Mouse (Mus musculus) mature B cell (primary cell): ENCODE measurements around the gene Gm49403.
"Not testable (repeated sequence)": the region's sequence is repeated elsewhere in the genome, so short reads cannot be mapped to it uniquely, and the experiment has no call there.

Experiments used
- in situ Hi-C: fragments of 300-500 bp; cut with MboI; formaldehyde crosslinking; loops from 2 replicates; pipeline ENCODE4 v1.14.3; 2019

Gene Gm49403

GRCm38 (mm10) chr19:8871267-8872186 is 12.2 kb upstream of the Gm49403 start, which contains the start of gene Ubxn1:
Ubxn1 (plus strand) TSS chr19:8871496.
- in situ Hi-C loops = no loop called here

DNA sequence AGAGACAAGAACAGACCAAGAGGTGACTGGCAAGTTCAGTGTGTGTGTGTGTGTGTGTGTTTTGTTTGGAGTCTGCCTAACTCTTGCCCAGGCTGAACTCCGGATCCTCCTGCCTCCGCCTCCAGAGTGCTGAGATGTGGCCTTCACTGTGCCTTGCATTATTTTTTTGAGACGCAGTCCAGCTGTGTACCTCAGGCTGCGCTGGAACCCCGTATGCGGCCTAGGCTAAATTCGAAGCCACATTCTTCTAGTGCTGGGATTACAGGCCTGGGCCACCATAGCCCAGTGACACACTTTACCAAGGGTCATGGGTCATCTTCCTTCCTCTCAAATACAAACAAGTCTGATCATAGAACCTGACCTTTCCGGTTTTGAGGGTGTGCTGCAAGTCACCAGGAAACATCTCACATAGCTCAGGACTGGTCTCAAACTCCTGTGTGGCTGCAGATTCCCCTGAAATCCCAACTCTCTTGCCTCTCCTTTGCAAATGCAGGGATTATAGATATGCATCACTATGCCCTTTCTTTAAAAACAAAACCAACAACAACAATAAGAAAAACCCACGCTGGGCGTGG is 11.4 kb upstream of the Gm49403 start:
- in situ Hi-C loops = no loop called here

GRCm38 (mm10) chr19:8875031-8875430 is 8.7 kb upstream of the Gm49403 start:
- in situ Hi-C loops = no loop called here

DNA sequence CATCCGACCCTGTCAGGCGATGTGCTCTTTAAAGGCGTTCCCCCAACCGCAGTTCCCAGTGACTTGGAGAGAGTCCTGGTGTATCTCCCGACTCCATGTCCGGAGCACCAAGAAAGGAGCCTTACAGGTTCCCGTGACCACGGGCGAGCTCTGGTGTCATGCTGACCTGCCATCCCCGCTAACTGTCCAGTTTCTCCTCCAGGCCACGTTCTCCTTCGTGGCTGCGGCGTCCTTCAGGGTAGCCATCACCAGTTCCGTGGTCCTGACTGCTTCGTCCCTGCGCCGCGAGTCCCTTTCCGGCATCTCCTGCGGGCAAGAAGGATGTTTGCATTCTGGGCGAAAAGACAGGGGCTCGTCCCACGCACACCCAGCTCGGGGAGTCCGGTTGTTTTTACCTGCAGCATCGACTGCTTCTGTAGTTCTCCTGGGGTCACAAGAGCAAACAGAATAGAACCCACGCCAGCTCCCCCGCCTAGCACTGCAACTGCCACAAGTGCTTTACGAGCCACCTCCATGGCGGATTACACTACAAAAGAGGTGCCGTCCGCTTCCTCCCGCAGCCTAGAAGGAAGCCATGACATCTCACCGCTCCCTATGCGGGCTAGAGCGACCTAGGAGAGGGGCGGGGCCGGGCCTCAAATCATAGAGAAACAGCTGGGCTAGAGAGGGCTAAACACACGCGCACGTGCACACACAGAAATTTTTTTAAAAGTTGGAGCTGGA is 3.3 kb upstream of the Gm49403 start, which contains the start of gene Uqcc3:
Gene Uqcc3, minus strand, starts transcription at position 613 of the 723 bp plus-strand sequence.
- in situ Hi-C loops = no loop called here

- in situ Hi-C loops = no loop called here
These were observed 2.7 kb upstream of the Gm49403 start for GRCm38 (mm10) chr19:8881034-8881392.

DNA sequence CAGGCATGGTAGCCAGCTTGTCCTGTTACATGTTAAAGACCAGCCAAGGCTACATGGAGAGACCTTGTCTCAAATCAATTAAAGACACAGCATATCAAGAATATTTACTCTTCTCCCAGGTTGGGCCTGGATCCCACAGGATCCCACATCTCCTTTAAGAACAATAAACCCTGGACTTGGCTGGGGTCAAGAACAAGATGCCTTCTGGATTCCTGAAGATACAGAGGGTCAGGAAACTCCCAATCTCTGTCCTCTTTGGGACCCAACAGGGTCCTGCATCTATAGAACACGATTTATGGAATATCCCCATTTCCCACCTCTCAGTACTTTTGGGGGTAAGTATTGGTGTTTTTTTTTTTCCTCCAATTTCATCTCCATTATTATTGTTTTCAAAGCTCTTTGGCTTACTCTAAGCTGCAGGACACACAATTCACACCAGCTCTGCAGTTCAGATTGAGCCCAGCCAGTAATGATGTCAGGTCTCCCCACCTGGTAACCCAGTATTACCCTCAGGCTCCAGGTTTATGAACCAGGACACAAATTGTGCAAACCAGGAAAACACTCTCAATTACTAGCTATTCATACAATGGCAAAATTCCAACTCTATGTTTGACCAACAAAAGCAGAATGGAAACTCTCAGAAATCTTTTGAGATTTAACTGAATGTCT is 3.3 kb downstream of the Gm49403 start:
- in situ Hi-C loops = no loop called here

DNA sequence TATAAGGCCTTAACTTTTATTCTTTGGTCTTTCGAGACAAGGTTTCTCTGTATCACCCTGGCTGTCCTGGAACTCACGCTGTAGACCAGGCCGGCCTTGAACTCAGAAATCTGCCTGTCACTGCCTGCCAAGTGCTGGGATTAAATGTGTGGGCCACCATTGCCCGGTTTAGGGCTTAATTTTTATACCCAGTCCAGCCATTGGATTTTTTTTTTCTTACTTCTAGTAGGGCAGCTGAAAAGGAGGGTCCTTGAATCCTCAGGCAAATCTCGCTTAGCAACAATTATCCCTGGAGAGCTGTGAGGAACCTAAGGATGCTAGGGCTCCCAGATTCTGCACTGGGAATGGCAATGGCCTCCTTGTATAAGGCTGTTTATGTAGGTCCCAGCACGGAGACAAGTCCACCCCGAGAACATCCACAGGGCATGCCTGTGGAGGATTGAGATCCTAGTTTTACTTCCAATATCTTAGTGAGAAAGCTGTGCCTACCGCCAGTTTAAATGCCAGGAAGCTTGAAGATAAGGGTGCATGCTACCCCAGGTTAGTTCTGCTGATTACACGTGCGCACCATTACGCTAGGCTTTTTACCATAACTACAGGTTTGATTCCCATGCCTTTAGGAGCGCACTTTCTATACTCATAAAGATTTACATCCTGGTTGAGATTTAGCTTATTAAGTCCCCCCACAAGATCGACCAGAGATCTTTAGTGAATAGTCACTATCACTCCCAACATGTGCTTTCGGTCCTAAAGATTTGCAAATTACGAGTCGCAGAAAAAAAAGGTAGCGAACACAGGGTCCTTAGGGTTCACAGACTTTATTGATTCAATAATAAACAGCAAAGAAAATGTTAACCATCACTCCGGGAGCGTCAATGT is 4.1 kb downstream of the Gm49403 start:
- in situ Hi-C loops = no loop called here

GRCm38 (mm10) chr19:8888511-8889385 is 5.0 kb downstream of the Gm49403 start, which contains the start of the genes 1810009A15Rik and Gm49416:
1810009A15Rik (plus strand) TSS chr19:8888853.
Gm49416 (plus strand) TSS chr19:8888926.
- in situ Hi-C loops = no loop called here

DNA sequence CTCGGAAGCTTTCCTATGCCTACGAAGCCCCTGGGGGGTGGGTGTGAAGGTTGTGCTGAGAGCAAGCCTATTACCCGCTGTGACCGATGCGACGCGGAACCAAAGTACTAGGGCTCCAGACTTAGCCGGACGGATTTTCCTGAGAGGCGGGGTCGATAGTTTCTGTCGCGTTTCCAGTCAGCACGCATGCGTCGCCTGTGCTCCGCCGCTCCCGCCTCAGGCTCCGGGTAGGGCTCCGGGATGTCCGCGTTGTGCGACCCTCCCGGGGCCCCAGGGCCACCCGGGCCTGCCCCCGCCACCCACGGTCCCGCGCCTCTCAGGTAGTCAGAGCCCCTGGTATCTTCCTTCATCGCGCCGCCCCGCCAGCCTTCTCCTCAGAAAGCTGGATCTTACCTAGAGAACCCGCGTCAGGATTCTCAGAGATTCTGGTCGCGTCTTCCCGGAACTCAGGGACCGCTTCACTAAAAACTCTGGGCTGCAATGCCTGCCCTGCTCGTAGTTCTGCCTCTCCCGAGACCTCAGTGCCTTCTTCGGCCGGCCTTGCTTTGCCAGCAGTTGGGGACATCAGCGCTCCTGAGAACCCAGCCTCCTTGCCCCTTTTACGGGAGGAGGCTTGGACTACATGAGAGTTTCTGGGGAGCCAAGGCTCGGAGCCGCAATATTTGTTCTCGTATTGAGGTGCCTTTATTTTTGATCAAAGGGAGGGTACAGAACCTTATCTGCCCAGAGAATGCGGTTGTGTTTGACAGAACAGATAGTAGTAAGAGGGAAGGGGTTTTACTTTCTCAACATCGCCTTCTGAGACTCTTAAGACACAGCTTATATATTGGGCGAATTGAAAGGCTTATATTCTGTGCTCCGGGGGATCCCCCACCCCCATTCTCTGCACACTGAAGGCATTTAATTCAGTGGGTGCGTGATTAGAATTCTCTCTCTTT is 9.4 kb downstream of the Gm49403 start, which contains the start of gene Ints5:
Gene Ints5, plus strand, starts transcription at position 177 of the 938 bp plus-strand sequence.
- in situ Hi-C loops = no loop called here

- in situ Hi-C loops = no loop called here
These were observed 11.7 kb downstream of the Gm49403 start for GRCm38 (mm10) chr19:8895397-8895960.

GRCm38 (mm10) chr19:8896231-8896630 is 12.5 kb downstream of the Gm49403 start:
- in situ Hi-C loops = not testable (repeated sequence)

- in situ Hi-C loops = not testable (repeated sequence)
These were observed 13.6 kb downstream of the Gm49403 start for GRCm38 (mm10) chr19:8897211-8897864.

DNA sequence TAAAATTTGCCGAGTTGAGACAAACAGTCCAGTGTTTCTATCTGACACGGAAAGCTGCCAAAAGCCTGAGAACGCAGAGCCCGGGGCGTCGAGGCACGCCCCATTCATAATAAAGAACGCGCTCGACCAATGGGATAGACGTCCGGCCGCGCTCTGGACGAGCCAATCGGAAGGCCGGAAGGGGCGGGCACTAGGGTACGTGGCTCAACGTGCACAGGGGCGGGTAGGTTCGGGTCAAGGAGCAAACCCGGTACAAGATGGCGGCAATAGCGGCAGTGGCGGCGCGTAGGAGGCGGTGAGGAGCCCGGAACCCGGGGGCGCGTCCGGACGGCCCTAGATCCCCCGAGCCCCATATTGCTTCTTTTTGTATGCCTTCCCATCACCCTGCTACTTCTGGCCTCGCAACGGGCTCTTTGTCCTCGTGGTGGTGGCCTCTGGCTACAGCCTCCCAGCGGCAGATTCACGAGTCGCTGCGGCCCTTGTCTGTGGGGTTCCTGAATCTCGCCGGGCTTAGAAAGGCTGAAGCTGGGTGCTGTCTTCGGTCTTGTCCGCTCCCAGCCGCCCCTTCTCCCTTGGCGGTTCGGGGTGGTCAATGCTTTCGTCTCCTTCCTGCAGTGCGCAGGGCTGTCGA is 14.2 kb downstream of the Gm49403 start, which contains the start of gene Ganab:
Gene Ganab, plus strand, starts transcription at position 207 of the 631 bp plus-strand sequence.
- in situ Hi-C loops = no loop called here

DNA sequence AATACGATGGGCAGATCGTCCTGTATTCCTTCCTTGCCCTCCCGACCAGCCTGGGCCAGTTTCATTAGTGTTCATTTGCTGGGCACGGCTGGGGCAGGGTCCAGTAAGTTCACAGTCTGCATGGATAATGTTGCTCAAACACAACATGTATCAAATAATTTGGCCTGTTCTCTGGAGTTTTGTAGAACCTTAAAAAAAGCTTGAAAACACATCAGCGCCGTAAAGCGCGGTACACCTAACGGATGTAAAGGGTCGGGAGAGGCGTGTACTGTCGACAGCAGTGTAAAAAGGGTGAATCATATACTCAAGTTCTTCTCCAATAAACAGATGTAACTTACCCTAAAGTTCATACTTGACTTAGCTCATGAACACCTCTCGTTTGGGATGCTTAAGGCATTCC is 14.8 kb downstream of the Gm49403 start:
- in situ Hi-C loops = no loop called here

GRCm38 (mm10) chr19:8899079-8899478 is 15.3 kb downstream of the Gm49403 start:
- in situ Hi-C loops = no loop called here

DNA sequence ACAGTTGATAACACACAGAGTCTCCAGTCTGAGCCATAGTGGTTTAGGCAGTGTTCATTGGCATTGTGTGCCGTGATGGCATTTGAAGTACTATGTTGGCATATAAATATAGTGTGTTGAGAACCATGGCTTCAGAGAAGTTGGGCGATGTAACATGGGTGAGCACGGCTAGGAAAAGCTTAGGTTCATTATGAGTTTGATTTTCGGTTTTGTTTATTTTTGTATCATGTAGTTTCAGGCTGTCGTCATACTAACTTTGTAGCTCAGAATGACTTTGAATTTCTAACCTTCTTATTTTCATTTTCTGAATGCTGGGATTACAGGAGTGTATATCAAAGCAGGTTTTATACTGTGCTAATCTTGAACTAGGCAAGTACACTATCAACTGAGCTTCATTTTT is 19.7 kb downstream of the Gm49403 start:
- in situ Hi-C loops = no loop called here

- in situ Hi-C loops = no loop called here
These were observed 24.8 kb downstream of the Gm49403 start for GRCm38 (mm10) chr19:8908531-8908930.
